In genomic region chr17:66447007-66447312, GRCm38 (mm10) we compare ENCODE assay signal across 9 mouse cellular contexts. TPM values are rescaled to one million over a fixed set of nuclear protein-coding genes. Genes with fewer than 3 reads are reported as not detected.
DNase-seq lines count a peak whose midpoint lies in the region; ATAC-seq lines count a peak whose summit lies in the region.
"Had no signal": no experiment of that assay in that cellular context is flagged by ENCODE, and none has a peak within 500 bp of the region (broad histone marks: within the 10 kb centered on the region; RNA-seq: fewer than 3 reads in every experiment).

No protein-coding gene starts in this region.

- H3K9me3 ChIP-seq in lung, embryonic 15.5 days, result no peaks in the 10 kb centered on the region
- no peaks in the 10 kb centered on the region for H3K9me3 ChIP-seq in embryonic facial prominence, embryonic 15.5 days (replicated peaks)
- no peaks in the 10 kb centered on the region for H3K9me3 ChIP-seq in limb, embryonic 10.5 days (replicated peaks)
- no peaks in the 10 kb centered on the region for H3K9me3 ChIP-seq in stomach, embryonic 15.5 days

- peaks cover 53% of the 10 kb centered on the region for H3K4me1 ChIP-seq in lung, embryonic 15.5 days
- peaks cover 28% of the 10 kb centered on the region for H3K4me1 ChIP-seq in embryonic facial prominence, embryonic 15.5 days
- peaks cover 55% of the 10 kb centered on the region for H3K4me1 ChIP-seq in limb, embryonic 10.5 days
- H3K4me1 ChIP-seq in stomach, embryonic 15.5 days, result peaks cover 23% of the 10 kb centered on the region

- peaks cover 23% of the 10 kb centered on the region for H3K27me3 ChIP-seq in lung, embryonic 15.5 days
- H3K27me3 ChIP-seq in embryonic facial prominence, embryonic 15.5 days, result peaks cover 39% of the 10 kb centered on the region
- H3K27me3 ChIP-seq in limb, embryonic 10.5 days (ENCODE audit: low read depth, poor library complexity, severe bottlenecking), result peaks cover 43% of the 10 kb centered on the region
- peaks cover 34% of the 10 kb centered on the region; the same call in 1 of the 2 replicates for H3K27me3 ChIP-seq in stomach, embryonic 15.5 days (replicated peaks)

- DNase-seq in lung, postnatal 4 days, result no peak
- no peak for DNase-seq in limb, embryonic 10.5 days (ENCODE audit: low spot score)
- DNase-seq in thymus, postnatal 36 days, result no peak
- no peak for DNase-seq in ovary, postnatal 14 days (ENCODE audit: low spot score)
- DNase-seq in frontal cortex, postnatal 25 days (ENCODE audit: low spot score in 2 of 2), result no peak
- DNase-seq: spleen, adult 18-20 months had no signal

- H3K27ac ChIP-seq in lung, embryonic 15.5 days, result no peak overlapping the region
- H3K27ac ChIP-seq in embryonic facial prominence, embryonic 15.5 days (replicated peaks), result no peak overlapping the region
- H3K27ac ChIP-seq in limb, embryonic 10.5 days, result no peak overlapping the region
- H3K27ac ChIP-seq in stomach, embryonic 15.5 days, result no peak overlapping the region

- H3K4me3 ChIP-seq in lung, embryonic 15.5 days, result peak overlapping the region; percentile 85
- H3K4me3 ChIP-seq in embryonic facial prominence, embryonic 15.5 days (replicated peaks), result 0 out of 2 replicates have a peak overlapping the region, but pooled peaks have one; percentile 76
- peak overlapping the region; percentile 86 for H3K4me3 ChIP-seq in limb, embryonic 10.5 days
- peak overlapping the region; percentile 71 for H3K4me3 ChIP-seq in stomach, embryonic 15.5 days (replicated peaks)

- WGBS in lung, embryonic 15.5 days, result 44% methylated on average over 7 of the region's 7 CpGs
- whole genome bisulfite sequencing in embryonic facial prominence, embryonic 15.5 days, result 60% methylated on average over 7 of the region's 7 CpGs
- WGBS in limb, embryonic 10.5 days, result 33% methylated on average over 7 of the region's 7 CpGs
- 62% methylated on average over 7 of the region's 7 CpGs for WGBS in stomach, embryonic 15.5 days

- no peak for ATAC-seq in lung, embryonic 15.5 days (ENCODE audit: borderline replicate concordance, extremely low read depth, low FRiP score, low TSS enrichment)
- no peak for ATAC-seq in embryonic facial prominence, embryonic 15.5 days (ENCODE audit: insufficient number of reproducible peaks, low FRiP score, low TSS enrichment, low read depth)
- no peak for ATAC-seq in stomach, embryonic 15.5 days (ENCODE audit: insufficient read depth, low FRiP score, low read depth)

- peak overlapping the region; percentile 98 for H3K4me2 ChIP-seq in lung, embryonic 15.5 days
- H3K4me2 ChIP-seq in embryonic facial prominence, embryonic 15.5 days (replicated peaks), result peak overlapping the region; percentile 98
- H3K4me2 ChIP-seq in stomach, embryonic 15.5 days, result peak overlapping the region; percentile 98

- peak overlapping the region; percentile 1; the same call in 1 of the 2 replicates for H3K9ac ChIP-seq in lung, embryonic 15.5 days
- H3K9ac ChIP-seq in embryonic facial prominence, embryonic 15.5 days, result no peak overlapping the region
- no peak overlapping the region for H3K9ac ChIP-seq in stomach, embryonic 15.5 days

- no peaks in the 10 kb centered on the region for H3K36me3 ChIP-seq in lung, embryonic 15.5 days
- no peaks in the 10 kb centered on the region for H3K36me3 ChIP-seq in embryonic facial prominence, embryonic 15.5 days
- H3K36me3 ChIP-seq in limb, embryonic 10.5 days, result no peaks in the 10 kb centered on the region
- no peaks in the 10 kb centered on the region for H3K36me3 ChIP-seq in stomach, embryonic 15.5 days

RNA-seq across cellular contexts. Expression of gene Mtcl1, which starts 2.6 kb away (rescaled TPM):
- 7.9 and 10.4 TPM in 2 replicates for polyA plus RNA-seq in lung, embryonic 15.5 days (2015; fragmentation: Nextera tagmentation; extraction: Ambion mirVana)
- polyA plus RNA-seq in embryonic facial prominence, embryonic 15.5 days (2015; fragmentation: Nextera tagmentation; extraction: Ambion mirVana), result 5.3 and 5.8 TPM in 2 replicates
- polyA plus RNA-seq in limb, embryonic 10.5 days (2016; fragmentation: Nextera tagmentation; extraction: Ambion mirVana), result 5.6 and 7.6 TPM in 2 replicates
- polyA plus RNA-seq in stomach, embryonic 15.5 days (2015; fragmentation: Nextera tagmentation; extraction: Ambion mirVana), result 6.1 and 7.2 TPM in 2 replicates
